Mouse (Mus musculus) right cerebral cortex, adult 2 months (tissue): ENCODE measurements around the gene Ntrk3.

Experiments used
- DNase-seq, 2 experiments: peaks; one replicate each; pipeline ENCODE4 v3.0.0; 2021 to 2022; ENCODE audit warnings: low spot score in 2 of 2

Ntrk3 gene

GRCm38 (mm10) chr7:78579461-78580234 lies 158.2 kb downstream of the Ntrk3 start:
- peak in 1 of 2 experiments; percentile 44 for DNase-seq

GRCm38 (mm10) chr7:78578461-78579359 lies 159.1 kb downstream of the Ntrk3 start:
- DNase-seq, result peak in 1 of 2 experiments; percentile 52

- peak; percentile 66 to 67 for DNase-seq
These were observed 159.7 kb downstream of the Ntrk3 start for GRCm38 (mm10) chr7:78578111-78578460.

- no peak for DNase-seq
These were observed 160.2 kb downstream of the Ntrk3 start for GRCm38 (mm10) chr7:78577462-78578110.

- no peak for DNase-seq
These were observed 160.9 kb downstream of the Ntrk3 start for GRCm38 (mm10) chr7:78576706-78577461.

- no peak for DNase-seq
These were observed 161.6 kb downstream of the Ntrk3 start for GRCm38 (mm10) chr7:78576169-78576568.

GRCm38 (mm10) chr7:78575556-78575955 lies 162.3 kb downstream of the Ntrk3 start:
- DNase-seq, result no peak

- DNase-seq, result no peak
These were observed 166.6 kb downstream of the Ntrk3 start for GRCm38 (mm10) chr7:78571196-78571595.

- no peak for DNase-seq
These were observed 168.6 kb downstream of the Ntrk3 start for GRCm38 (mm10) chr7:78569255-78569618.

- DNase-seq, result peak; percentile 77 to 78
These were observed 169.2 kb downstream of the Ntrk3 start for GRCm38 (mm10) chr7:78568411-78569254.

- DNase-seq, result no peak
These were observed 171.2 kb downstream of the Ntrk3 start for GRCm38 (mm10) chr7:78566617-78567016.

- no peak for DNase-seq
These were observed 172.4 kb downstream of the Ntrk3 start for GRCm38 (mm10) chr7:78565386-78565785.

GRCm38 (mm10) chr7:78558503-78558902 lies 179.3 kb downstream of the Ntrk3 start:
- DNase-seq, result no peak

GRCm38 (mm10) chr7:78555532-78555931 lies 182.3 kb downstream of the Ntrk3 start:
- DNase-seq, result no peak

- no peak for DNase-seq
These were observed 188.4 kb downstream of the Ntrk3 start for GRCm38 (mm10) chr7:78549461-78549860.

GRCm38 (mm10) chr7:78548721-78549120 lies 189.1 kb downstream of the Ntrk3 start:
- DNase-seq, result no peak

GRCm38 (mm10) chr7:78546551-78546950 lies 191.3 kb downstream of the Ntrk3 start:
- DNase-seq, result no peak

- DNase-seq, result no peak
These were observed 195.3 kb downstream of the Ntrk3 start for GRCm38 (mm10) chr7:78542468-78542867.

- no peak for DNase-seq
These were observed 207.5 kb downstream of the Ntrk3 start for GRCm38 (mm10) chr7:78530286-78530685.

- no peak for DNase-seq
These were observed 209.8 kb downstream of the Ntrk3 start for GRCm38 (mm10) chr7:78528008-78528407.

GRCm38 (mm10) chr7:78527564-78527963 lies 210.2 kb downstream of the Ntrk3 start:
- no peak for DNase-seq
